Mouse (Mus musculus) neural tube, embryonic 11.5 days (tissue): ENCODE results near the gene Zfp536. TPM values are rescaled to one million over a fixed set of nuclear protein-coding genes. Genes with fewer than 3 reads are reported as not detected.

Source experiments
- ATAC-seq: fragments of 200-750 bp; cut with Nextera tagmentation; 2 replicates; pipeline ENCODE4 v1.8.0; 2017; ENCODE audit warnings: moderate number of reproducible peaks, mild to moderate bottlenecking, moderate TSS enrichment, moderate library complexity; ENCODE audit not compliant: insufficient read depth, low FRiP score, low TSS enrichment
- DNase-seq: peaks from one replicate; pipeline ENCODE4 v3.0.0-alpha.2; 2015; ENCODE audit warnings: low spot score
- H3K27ac ChIP-seq: fragments of 300-500 bp; sonication (generic); 2 replicates; pipeline ENCODE4 v1.5.1; 2014; ENCODE audit warnings: low read depth, mild to moderate bottlenecking, low read length
- H3K27me3 ChIP-seq: fragments of 300-500 bp; sonication (generic); 2 replicates; pipeline ENCODE4 v1.6.1; 2014; ENCODE audit warnings: mild to moderate bottlenecking, low read length, mixed read lengths; ENCODE audit not compliant: control insufficient read depth, insufficient read depth
- H3K36me3 ChIP-seq: fragments of 300-500 bp; sonication (generic); 2 replicates; pipeline ENCODE4 v1.6.1; 2014; ENCODE audit warnings: mild to moderate bottlenecking, low read length, moderate library complexity, mixed read lengths; ENCODE audit not compliant: control insufficient read depth, insufficient read depth
- H3K4me1 ChIP-seq: fragments of 300-500 bp; sonication (generic); 2 replicates; pipeline ENCODE4 v1.6.1; 2014; ENCODE audit warnings: low read length, mixed read lengths; ENCODE audit not compliant: control insufficient read depth, insufficient read depth
- H3K4me2 ChIP-seq: fragments of 300-500 bp; sonication (generic); 2 replicates; pipeline ENCODE4 v1.6.1; 2014; ENCODE audit warnings: low read depth, mild to moderate bottlenecking, moderate library complexity
- H3K4me3 ChIP-seq: fragments of 300-500 bp; sonication (generic); 2 replicates; pipeline ENCODE4 v1.5.1; 2014; ENCODE audit warnings: low read depth, low read length
- H3K9ac ChIP-seq: fragments of 300-500 bp; sonication (generic); 2 replicates; pipeline ENCODE4 v1.6.1; 2014; ENCODE audit warnings: mild to moderate bottlenecking, low read length
- H3K9me3 ChIP-seq: fragments of 300-500 bp; sonication (generic); 2 replicates; pipeline ENCODE4 v1.6.1; 2016; ENCODE audit warnings: low read length; ENCODE audit not compliant: control insufficient read depth
- WGBS: fragments of 180-500 bp; shearing (Covaris S2); extraction: QIAGEN DNeasy Blood & Tissue Kit; methylation state at CpG from one replicate; pipeline ENCODE4 v1.1.7; 2014; 5-methylcytosine and 5-hydroxymethylcytosine counted together
- polyA plus RNA-seq: library from polyadenylated mRNA; unstranded; fragments of >200 nt; fragmentation: Nextera tagmentation; extraction: Ambion mirVana; gene quantifications from 2 replicates; pipeline ENCODE4 v1.2.1, GENCODE M21; 2014

Gene Zfp536
- polyA plus RNA-seq, 1 experiment from 2014 or later, result 23.6 TPM

DNA sequence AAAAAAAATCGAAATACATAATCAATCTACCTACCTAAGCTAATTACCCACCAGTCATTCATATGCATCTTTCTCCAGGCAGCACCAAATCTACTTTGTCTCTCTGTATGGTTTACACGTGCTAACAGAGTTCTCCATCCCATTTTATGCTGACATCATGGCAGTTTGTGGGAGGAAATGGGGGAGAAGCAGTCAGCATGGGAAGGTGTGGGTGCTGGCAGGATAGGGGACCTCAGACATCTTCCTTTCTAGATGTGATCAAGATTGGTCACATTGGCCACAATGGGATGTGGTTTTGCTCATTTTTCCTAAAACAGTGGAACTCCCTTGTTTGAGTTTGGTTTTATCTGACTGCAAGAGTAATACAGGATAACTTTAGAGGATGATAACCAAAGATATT, 252.0 kb downstream of the Zfp536 start:
- H3K4me3 ChIP-seq, result no peak overlapping the region
- H3K4me1 ChIP-seq, result no peaks in the 10 kb centered on the region
- H3K36me3 ChIP-seq, result no peaks in the 10 kb centered on the region
- no peak overlapping the region for H3K4me2 ChIP-seq
- H3K9me3 ChIP-seq, result no peaks in the 10 kb centered on the region
- H3K27me3 ChIP-seq, result no peaks in the 10 kb centered on the region
- H3K9ac ChIP-seq, result no peak overlapping the region
- WGBS, result 72% methylated on average over 2 of the region's 2 CpGs
- no peak for ATAC-seq
- H3K27ac ChIP-seq, result no peak overlapping the region
- no peak for DNase-seq

- no peak overlapping the region for H3K4me3 ChIP-seq
- no peaks in the 10 kb centered on the region for H3K9me3 ChIP-seq
- ATAC-seq, result no peak
- H3K36me3 ChIP-seq, result no peaks in the 10 kb centered on the region
- WGBS, result 86% methylated on average over 8 of the region's 8 CpGs
- no peaks in the 10 kb centered on the region for H3K27me3 ChIP-seq
- H3K4me2 ChIP-seq, result no peak overlapping the region
- no peak for DNase-seq
- H3K27ac ChIP-seq, result no peak overlapping the region
- H3K4me1 ChIP-seq, result peaks cover 4% of the 10 kb centered on the region; the same call in 1 of the 2 replicates
- no peak overlapping the region for H3K9ac ChIP-seq
These were observed 262.3 kb downstream of the Zfp536 start for GRCm38 (mm10) chr7:37510933-37511675.

DNA sequence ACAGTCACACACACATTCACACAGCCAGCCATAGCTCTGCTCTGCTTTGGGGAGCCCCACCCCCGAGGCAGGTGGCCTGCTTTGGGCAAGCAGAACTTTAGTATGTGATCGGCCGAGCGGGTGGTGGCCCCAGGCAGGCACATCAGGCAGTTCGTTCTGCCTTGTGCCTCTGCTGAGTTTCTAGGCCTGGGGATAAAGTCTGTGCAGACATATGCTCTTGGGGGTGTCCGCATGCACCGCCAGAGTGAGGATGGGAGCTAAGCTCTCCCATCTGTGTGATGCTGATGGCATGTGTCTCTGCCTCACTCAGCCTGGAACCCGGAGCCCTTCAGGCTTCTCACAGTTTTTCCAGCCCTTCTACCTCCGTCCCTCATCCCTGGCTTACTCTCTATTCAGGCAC, 263.7 kb downstream of the Zfp536 start:
- Histone ChIP-seq H3K27ac (no peak overlapping the region), H3K9me3 (no peaks in the 10 kb centered on the region), H3K4me3 (no peak overlapping the region), H3K9ac (no peak overlapping the region), H3K4me1 (peaks cover 4% of the 10 kb centered on the region; the same call in 1 of the 2 replicates), H3K4me2 (no peak overlapping the region), H3K27me3 (no peaks in the 10 kb centered on the region), H3K36me3 (no peaks in the 10 kb centered on the region)
- no peak for DNase-seq
- 72% methylated on average over 9 of the region's 9 CpGs for WGBS
- no peak for ATAC-seq

DNA sequence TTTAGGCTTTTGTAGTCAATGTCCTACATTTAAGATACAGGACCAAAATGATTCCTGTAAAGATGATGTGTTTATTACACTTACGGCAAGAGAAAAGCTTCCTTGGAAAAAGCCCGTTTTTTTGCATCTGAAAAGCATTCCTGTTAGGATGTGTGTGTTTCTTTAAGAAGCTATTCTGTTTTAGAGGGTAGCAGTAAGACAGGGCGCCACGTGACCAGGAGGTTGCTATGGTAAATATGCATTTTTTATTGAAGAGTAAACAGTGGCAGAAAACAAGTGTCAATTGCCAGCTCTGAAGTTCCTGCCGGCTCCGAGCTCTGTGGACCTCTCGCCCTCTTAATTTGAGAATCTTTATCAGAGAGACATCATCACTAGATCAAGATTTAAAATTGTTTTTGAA, 267.9 kb downstream of the Zfp536 start:
- Histone ChIP-seq H3K9ac (no peak overlapping the region), H3K36me3 (no peaks in the 10 kb centered on the region), H3K4me1 (no peaks in the 10 kb centered on the region), H3K9me3 (no peaks in the 10 kb centered on the region), H3K27me3 (no peaks in the 10 kb centered on the region), H3K4me3 (no peak overlapping the region), H3K27ac (no peak overlapping the region), H3K4me2 (no peak overlapping the region)
- no peak for DNase-seq
- WGBS, result 73% methylated on average over 7 of the region's 7 CpGs
- ATAC-seq, result no peak

DNA sequence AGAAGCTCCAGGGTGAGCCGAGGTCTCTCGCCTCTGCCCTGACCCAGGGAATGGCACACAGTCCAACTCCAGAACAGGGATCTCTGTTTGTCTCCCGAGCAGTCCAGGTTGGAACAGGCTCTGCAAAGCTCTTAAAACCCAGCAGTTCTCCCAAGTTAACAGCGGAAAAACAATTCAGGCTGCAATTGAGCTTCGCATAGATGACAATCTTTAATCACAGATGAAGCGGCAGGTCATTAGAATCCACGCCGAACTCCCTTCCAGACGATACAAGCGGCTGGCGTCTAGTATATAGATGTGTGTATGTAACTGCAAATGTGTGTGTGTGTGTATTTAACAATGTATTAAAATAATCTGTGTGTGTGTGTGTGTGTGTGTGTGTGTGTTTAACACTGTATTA, 268.3 kb downstream of the Zfp536 start:
- 84% methylated on average over 11 of the region's 11 CpGs for WGBS
- H3K27me3 ChIP-seq, result no peaks in the 10 kb centered on the region
- no peak overlapping the region for H3K27ac ChIP-seq
- H3K4me1 ChIP-seq, result no peaks in the 10 kb centered on the region
- ATAC-seq (no peak), DNase-seq (no peak)
- H3K4me3 ChIP-seq, result no peak overlapping the region
- no peak overlapping the region for H3K4me2 ChIP-seq
- no peak overlapping the region for H3K9ac ChIP-seq
- no peaks in the 10 kb centered on the region for H3K9me3 ChIP-seq
- H3K36me3 ChIP-seq, result no peaks in the 10 kb centered on the region

- Histone ChIP-seq H3K27ac (no peak overlapping the region), H3K27me3 (no peaks in the 10 kb centered on the region), H3K9me3 (no peaks in the 10 kb centered on the region), H3K4me3 (no peak overlapping the region), H3K9ac (no peak overlapping the region), H3K36me3 (no peaks in the 10 kb centered on the region), H3K4me1 (no peaks in the 10 kb centered on the region), H3K4me2 (no peak overlapping the region)
- DNase-seq (no peak), ATAC-seq (no peak)
- 72% methylated on average over 5 of the region's 5 CpGs for WGBS
These were observed 274.6 kb downstream of the Zfp536 start for GRCm38 (mm10) chr7:37498881-37499280.

DNA sequence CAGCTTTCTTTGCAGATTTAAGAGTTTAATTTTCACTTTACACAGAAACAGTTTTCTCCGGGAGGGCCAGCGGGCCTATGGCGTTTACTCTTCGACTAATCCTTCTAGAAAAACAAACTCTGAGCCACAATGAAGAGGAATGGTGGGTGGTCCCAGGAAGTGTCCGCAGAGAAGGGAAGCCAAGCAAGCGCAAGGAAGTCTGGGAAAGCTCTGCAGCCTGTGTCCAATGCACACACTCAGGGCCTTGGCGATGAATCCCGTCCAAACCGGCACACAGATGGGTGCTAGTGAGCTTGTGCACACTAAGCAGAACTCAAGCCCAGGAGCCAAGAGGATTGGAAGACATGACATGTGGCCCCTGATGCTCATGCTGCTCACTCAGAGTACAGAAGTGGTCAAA, 276.9 kb downstream of the Zfp536 start:
- 73% methylated on average over 9 of the region's 9 CpGs for WGBS
- DNase-seq, result no peak
- H3K9ac ChIP-seq, result no peak overlapping the region

GRCm38 (mm10) chr7:37490312-37490711, 283.1 kb downstream of the Zfp536 start:
- no peaks in the 10 kb centered on the region for H3K9me3 ChIP-seq
- no peak overlapping the region for H3K27ac ChIP-seq
- ATAC-seq, result no peak
- no peaks in the 10 kb centered on the region for H3K4me1 ChIP-seq
- 82% methylated on average over 5 of the region's 5 CpGs for WGBS
- no peak overlapping the region for H3K9ac ChIP-seq
- no peaks in the 10 kb centered on the region for H3K27me3 ChIP-seq
- H3K4me3 ChIP-seq, result no peak overlapping the region
- no peak for DNase-seq
- no peak overlapping the region for H3K4me2 ChIP-seq
- H3K36me3 ChIP-seq, result no peaks in the 10 kb centered on the region

More for the DNA sequence above, 276.9 kb downstream of the Zfp536 start:
- H3K4me2 ChIP-seq, result no peak overlapping the region
- no peak for ATAC-seq
- H3K9me3 ChIP-seq, result no peaks in the 10 kb centered on the region
- H3K27me3 ChIP-seq, result no peaks in the 10 kb centered on the region
- no peak overlapping the region for H3K4me3 ChIP-seq
- H3K36me3 ChIP-seq, result no peaks in the 10 kb centered on the region
- H3K27ac ChIP-seq, result no peak overlapping the region
- no peaks in the 10 kb centered on the region for H3K4me1 ChIP-seq

GRCm38 (mm10) chr7:37484946-37485345, 288.5 kb downstream of the Zfp536 start:
- ATAC-seq, result no peak
- Histone ChIP-seq H3K4me3 (no peak overlapping the region), H3K27me3 (no peaks in the 10 kb centered on the region), H3K4me1 (no peaks in the 10 kb centered on the region; the same call in 1 of the 2 replicates), H3K9ac (no peak overlapping the region), H3K27ac (no peak overlapping the region), H3K4me2 (no peak overlapping the region), H3K36me3 (no peaks in the 10 kb centered on the region), H3K9me3 (no peaks in the 10 kb centered on the region)
- 83% methylated on average over 3 of the region's 3 CpGs for WGBS
- no peak for DNase-seq
